Mouse (Mus musculus): ENCODE data around the gene Klf16.

GRCm38 (mm10) chr10:80614351-80614750, 37.2 kb upstream of the Klf16 start:
- TF ChIP-seq CTCF (IDR thresholded peaks at IDR 0.05; ENCODE audit: extremely low read depth, insufficient read length, insufficient replicate concordance, low read depth, low read length) (no peak), POLR2A (IDR thresholded peaks at IDR 0.05; ENCODE audit: low read depth, low read length) (no peak)

Measured in small intestine, adult 2 months (tissue).